Mouse (Mus musculus) forebrain, embryonic 16.5 days (tissue): ENCODE results near the gene L1cam. TPM values are rescaled to one million over a fixed set of nuclear protein-coding genes. Genes with fewer than 3 reads are reported as not detected.

Source experiments
- ATAC-seq: fragments of 200-750 bp; cut with Nextera tagmentation; 2 replicates; pipeline ENCODE4 v1.8.0; 2017; ENCODE audit warnings: mild to moderate bottlenecking, moderate library complexity
- H3K27ac ChIP-seq: fragments of 300-500 bp; sonication (generic); 2 replicates; pipeline ENCODE4 v1.5.1; 2014; ENCODE audit warnings: low read length, control low read depth
- H3K27me3 ChIP-seq: fragments of 300-500 bp; sonication (generic); replicated peaks from 2 replicates; pipeline ENCODE4 v1.6.1; 2014; ENCODE audit warnings: low read length; ENCODE audit not compliant: control insufficient read depth, insufficient read depth
- H3K36me3 ChIP-seq: fragments of 300-500 bp; sonication (generic); 2 replicates; pipeline ENCODE4 v1.6.1; 2014; ENCODE audit not compliant: control insufficient read depth, insufficient read depth
- H3K4me1 ChIP-seq: fragments of 300-500 bp; sonication (generic); replicated peaks from 2 replicates; pipeline ENCODE4 v1.6.1; 2014; ENCODE audit warnings: low read length; ENCODE audit not compliant: control insufficient read depth, insufficient read depth
- H3K4me2 ChIP-seq: fragments of 300-500 bp; sonication (generic); 2 replicates; pipeline ENCODE4 v1.6.1; 2014; ENCODE audit warnings: mild to moderate bottlenecking, low read length, control low read depth
- H3K4me3 ChIP-seq: fragments of 300-500 bp; sonication (generic); replicated peaks from 2 replicates; pipeline ENCODE4 v1.5.1; 2014; ENCODE audit warnings: mild to moderate bottlenecking, low read length, control low read depth
- H3K9ac ChIP-seq: fragments of 300-500 bp; sonication (generic); replicated peaks from 2 replicates; pipeline ENCODE4 v1.6.1; 2014; ENCODE audit warnings: low read depth, low read length, control low read depth
- H3K9me3 ChIP-seq: fragments of 300-500 bp; sonication (generic); 2 replicates; pipeline ENCODE4 v1.6.1; 2016; ENCODE audit warnings: low read length; ENCODE audit not compliant: control insufficient read depth
- WGBS: fragments of 180-500 bp; shearing (Covaris S2); extraction: QIAGEN DNeasy Blood & Tissue Kit; methylation state at CpG from one replicate; pipeline ENCODE4 v1.1.7; 2014; 5-methylcytosine and 5-hydroxymethylcytosine counted together
- polyA plus RNA-seq: library from polyadenylated mRNA; unstranded; fragments of >200 nt; fragmentation: Nextera tagmentation; extraction: Ambion mirVana; gene quantifications from 2 replicates; pipeline ENCODE4 v1.2.1, GENCODE M21; 2015

L1cam gene
- polyA plus RNA-seq, 1 experiment from 2014 or later, result 110 TPM

- no peaks in the 10 kb centered on the region for H3K9me3 ChIP-seq
- H3K4me1 ChIP-seq, result peaks cover 31% of the 10 kb centered on the region
- WGBS, result 27% methylated on average over 3 of the region's 3 CpGs
- H3K9ac ChIP-seq, result peak overlapping the region; percentile 22; the same call in 1 of the 2 replicates
- no peaks in the 10 kb centered on the region for H3K27me3 ChIP-seq
- H3K4me3 ChIP-seq, result no peak overlapping the region
- H3K36me3 ChIP-seq, result 0 out of 2 replicates have a peak, but pooled peaks cover 2% of the 10 kb centered on the region
- H3K4me2 ChIP-seq, result no peak overlapping the region
- H3K27ac ChIP-seq, result peak overlapping the region; percentile 87
- ATAC-seq, result peak; percentile 67
These were observed 28.6 kb downstream of the L1cam start for GRCm38 (mm10) chrX:73867256-73867655.

- Histone ChIP-seq H3K4me2 (no peak overlapping the region), H3K27ac (no peak overlapping the region)
These were observed 31.2 kb downstream of the L1cam start for GRCm38 (mm10) chrX:73864692-73865091.

GRCm38 (mm10) chrX:73855087-73855408, 40.9 kb downstream of the L1cam start:
- Histone ChIP-seq H3K4me3 (no peak overlapping the region), H3K9ac (no peak overlapping the region), H3K4me1 (no peaks in the 10 kb centered on the region), H3K27me3 (no peaks in the 10 kb centered on the region), H3K4me2 (no peak overlapping the region), H3K36me3 (peaks cover 6% of the 10 kb centered on the region; the same call in 1 of the 2 replicates), H3K27ac (no peak overlapping the region), H3K9me3 (no peaks in the 10 kb centered on the region)
- ATAC-seq, result no peak
- 76% methylated on average over 3 of the region's 3 CpGs for WGBS

More at GRCm38 (mm10) chrX:73864692-73865091, 31.2 kb downstream of the L1cam start:
- Histone ChIP-seq H3K27me3 (no peaks in the 10 kb centered on the region), H3K4me3 (no peak overlapping the region), H3K9me3 (no peaks in the 10 kb centered on the region), H3K36me3 (peaks cover 2% of the 10 kb centered on the region; the same call in 1 of the 2 replicates), H3K9ac (no peak overlapping the region), H3K4me1 (peaks cover 28% of the 10 kb centered on the region)
- ATAC-seq, result peak; percentile 63
- WGBS, result 42% methylated on average over 3 of the region's 3 CpGs

GRCm38 (mm10) chrX:73854326-73855086, 41.4 kb downstream of the L1cam start:
- no peak overlapping the region for H3K27ac ChIP-seq
- peak; percentile 16; the same call in 1 of the 2 replicates for ATAC-seq

DNA sequence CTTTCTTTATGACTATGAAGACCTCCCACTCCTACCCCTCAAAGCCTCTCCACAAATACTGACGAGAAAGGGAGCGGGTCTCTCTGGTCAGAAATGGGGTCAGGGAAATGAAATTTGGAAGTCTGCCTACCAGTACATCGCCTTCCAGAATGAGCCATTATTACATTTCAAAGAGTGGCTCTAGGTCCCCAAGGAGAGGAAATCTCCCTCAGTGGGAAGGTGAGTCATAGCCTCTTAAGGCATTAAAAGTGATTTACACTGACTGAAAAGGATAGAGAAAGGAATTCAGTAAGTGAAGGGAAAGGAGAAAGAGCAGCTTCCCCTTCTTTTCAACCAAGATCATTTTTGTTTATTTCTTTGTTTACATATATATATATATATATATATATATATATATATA, 59.2 kb downstream of the L1cam start:
- no peaks in the 10 kb centered on the region for H3K36me3 ChIP-seq
- H3K27me3 ChIP-seq, result no peaks in the 10 kb centered on the region
- H3K9me3 ChIP-seq, result no peaks in the 10 kb centered on the region
- 78% methylated on average over 3 of the region's 3 CpGs for WGBS
- H3K4me1 ChIP-seq, result no peaks in the 10 kb centered on the region
- no peak overlapping the region for H3K4me2 ChIP-seq
- H3K9ac ChIP-seq, result no peak overlapping the region
- no peak overlapping the region for H3K4me3 ChIP-seq
- H3K27ac ChIP-seq, result no peak overlapping the region
- ATAC-seq, result no peak

More at GRCm38 (mm10) chrX:73854326-73855086, 41.4 kb downstream of the L1cam start:
- no peaks in the 10 kb centered on the region for H3K27me3 ChIP-seq
- H3K4me2 ChIP-seq, result no peak overlapping the region
- no peak overlapping the region for H3K4me3 ChIP-seq
- no peaks in the 10 kb centered on the region for H3K9me3 ChIP-seq
- H3K9ac ChIP-seq, result no peak overlapping the region
- H3K4me1 ChIP-seq, result no peaks in the 10 kb centered on the region
- peaks cover 5% of the 10 kb centered on the region; the same call in 1 of the 2 replicates for H3K36me3 ChIP-seq
- WGBS, result 70% methylated on average over 9 of the region's 9 CpGs

DNA sequence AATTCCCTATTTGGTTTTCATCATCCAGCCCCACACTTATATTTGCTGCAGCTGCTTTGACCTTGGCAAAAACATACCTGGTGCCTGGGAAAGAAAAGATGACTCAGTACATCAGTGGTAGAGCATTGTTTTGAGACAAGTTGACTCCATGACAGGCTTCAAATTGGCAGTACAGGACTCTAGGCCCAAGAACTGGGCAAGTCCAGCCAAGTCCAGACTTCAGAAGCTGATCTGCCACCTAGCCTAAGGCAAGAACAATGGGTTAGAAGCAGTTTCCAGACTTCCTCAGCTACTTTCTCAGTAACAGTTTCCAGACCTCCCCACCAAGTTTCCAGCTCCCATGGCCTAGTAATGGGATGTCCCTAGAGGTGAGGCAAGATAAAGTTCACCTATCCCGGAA, 60.2 kb downstream of the L1cam start:
- Histone ChIP-seq H3K27ac (no peak overlapping the region), H3K4me2 (no peak overlapping the region), H3K36me3 (no peaks in the 10 kb centered on the region), H3K27me3 (no peaks in the 10 kb centered on the region), H3K4me3 (no peak overlapping the region), H3K4me1 (no peaks in the 10 kb centered on the region), H3K9me3 (no peaks in the 10 kb centered on the region), H3K9ac (no peak overlapping the region)
- ATAC-seq, result no peak
- WGBS, result 95% methylated on average over 1 of the region's 1 CpGs

GRCm38 (mm10) chrX:73824185-73825151, 71.4 kb downstream of the L1cam start, which contains the start of gene Pdzd4:
TSS of gene Pdzd4 (minus strand) at chrX:73824969.
- H3K4me2 ChIP-seq, result peak within 1 kb of the TSS; percentile 67
- peak within 1 kb of the TSS; percentile 91 for H3K27ac ChIP-seq
- H3K9ac ChIP-seq, result peak within 1 kb of the TSS; percentile 84
- peak; percentile 89 for ATAC-seq
- no peaks in the 10 kb centered on the region for H3K9me3 ChIP-seq
- H3K4me3 ChIP-seq, result peak within 1 kb of the TSS; percentile 69
- no peaks in the 10 kb centered on the region for H3K36me3 ChIP-seq
- peaks cover 10% of the 10 kb centered on the region for H3K4me1 ChIP-seq
- 20% methylated on average over 62 of the region's 84 CpGs for WGBS
- H3K27me3 ChIP-seq, result no peaks in the 10 kb centered on the region

DNA sequence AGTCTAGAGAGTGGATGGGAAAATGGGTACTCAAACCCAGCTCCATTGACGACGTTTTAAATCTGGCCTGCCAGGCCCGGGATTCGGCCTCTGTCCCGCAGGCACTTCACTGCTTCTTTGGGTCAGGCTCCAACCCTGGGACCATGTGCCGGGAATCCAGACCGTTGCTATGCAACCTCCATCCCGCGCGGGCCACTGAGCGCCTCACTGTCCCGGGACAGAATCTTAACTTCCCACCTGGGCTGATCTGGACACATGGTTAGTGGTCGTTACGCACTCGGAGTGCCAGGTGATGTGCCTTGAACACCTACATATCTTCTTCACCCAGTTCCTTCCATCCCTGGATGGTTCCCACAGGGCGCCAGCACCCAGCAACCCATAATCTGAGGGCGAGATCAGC, 72.2 kb downstream of the L1cam start:
- Histone ChIP-seq H3K4me2 (peak overlapping the region; percentile 67), H3K27ac (no peak overlapping the region; the same call in 1 of the 2 replicates), H3K4me1 (peaks cover 10% of the 10 kb centered on the region), H3K9me3 (no peaks in the 10 kb centered on the region), H3K9ac (peak overlapping the region; percentile 84), H3K4me3 (peak overlapping the region; percentile 69), H3K36me3 (no peaks in the 10 kb centered on the region), H3K27me3 (no peaks in the 10 kb centered on the region)
- WGBS, result 16% methylated on average over 17 of the region's 17 CpGs
- peak; percentile 19 for ATAC-seq
